Comparison of ENCODE assay signal across 8 mouse cellular contexts in the genomic region with DNA sequence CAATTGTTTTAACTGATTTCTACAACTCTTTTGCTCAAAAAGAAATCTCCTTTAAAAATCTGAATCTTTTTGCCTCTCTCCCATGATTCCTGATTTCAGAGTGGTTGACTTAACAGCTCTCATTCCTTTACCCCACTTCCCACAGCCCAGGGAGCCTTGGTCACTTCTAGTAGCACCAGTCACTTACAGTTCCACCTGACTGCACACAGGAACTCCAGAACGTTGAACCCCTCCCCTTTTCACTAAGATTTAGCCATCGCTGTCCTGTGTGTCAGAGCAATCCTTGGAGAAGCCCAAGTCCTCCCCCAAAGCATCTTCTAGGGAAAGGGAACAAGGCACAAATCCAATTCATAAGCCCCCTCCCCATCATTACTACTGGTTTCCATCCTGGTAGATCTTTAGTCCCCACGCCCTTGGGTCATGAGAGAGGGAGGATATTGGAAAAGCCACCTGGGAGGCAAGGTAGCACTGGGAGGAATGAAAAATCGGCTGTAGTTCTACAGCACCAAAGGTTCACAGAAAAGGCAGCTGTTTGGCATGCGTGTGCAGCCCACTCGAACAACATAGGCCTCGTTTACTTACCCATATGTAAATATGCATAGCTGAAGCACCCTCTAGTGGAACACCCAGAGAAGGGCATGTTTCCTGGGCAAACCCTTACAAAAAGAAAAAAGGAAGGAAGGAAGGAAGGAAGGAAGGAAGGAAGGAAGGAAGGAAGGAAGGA.
DNase-seq lines count a peak whose midpoint lies in the region; ATAC-seq lines count a peak whose summit lies in the region.

No protein-coding gene starts in this region.

- WGBS in neural tube, embryonic 15.5 days, result 33% methylated on average over 7 of the region's 7 CpGs
- WGBS in forebrain, embryonic 12.5 days, result 38% methylated on average over 7 of the region's 7 CpGs

- no peak overlapping the region for H3K4me3 ChIP-seq in neural tube, embryonic 15.5 days (replicated peaks)
- no peak overlapping the region for H3K4me3 ChIP-seq in forebrain, embryonic 12.5 days (replicated peaks)

- peak; percentile 19 for DNase-seq in adrenal gland, postnatal 10 days
- no peak for DNase-seq in adrenal gland, adult 8-10 months
- peak; percentile 28 for DNase-seq in neural tube, embryonic 10.5 days (ENCODE audit: extremely low spot score, low spot score)
- DNase-seq in kidney, postnatal 4 days, result peak; percentile 42 to 61
- DNase-seq in retina, postnatal 7 days (ENCODE audit: low read depth, low spot score), result peak; percentile 20
- no peak for DNase-seq in thymus, postnatal 36 days

- no peaks in the 10 kb centered on the region for H3K27me3 ChIP-seq in neural tube, embryonic 15.5 days (replicated peaks)
- H3K27me3 ChIP-seq in forebrain, embryonic 12.5 days, result no peaks in the 10 kb centered on the region

- no peak overlapping the region for H3K4me2 ChIP-seq in neural tube, embryonic 15.5 days
- H3K4me2 ChIP-seq in forebrain, embryonic 12.5 days, result no peak overlapping the region

- no peaks in the 10 kb centered on the region for H3K4me1 ChIP-seq in neural tube, embryonic 15.5 days
- H3K4me1 ChIP-seq in forebrain, embryonic 12.5 days, result no peaks in the 10 kb centered on the region; the same call in none of the 2 replicates

- ATAC-seq in neural tube, embryonic 15.5 days (ENCODE audit: low FRiP score), result no peak; the same call in 1 of the 2 replicates
- peak; percentile 27; the same call in 1 of the 2 replicates for ATAC-seq in forebrain, embryonic 12.5 days (ENCODE audit: low FRiP score)

- no peak overlapping the region for H3K27ac ChIP-seq in neural tube, embryonic 15.5 days (replicated peaks)
- H3K27ac ChIP-seq in forebrain, embryonic 12.5 days, result no peak overlapping the region

- H3K36me3 ChIP-seq in neural tube, embryonic 15.5 days, result no peaks in the 10 kb centered on the region
- no peaks in the 10 kb centered on the region for H3K36me3 ChIP-seq in forebrain, embryonic 12.5 days (replicated peaks)

- no peaks in the 10 kb centered on the region for H3K9me3 ChIP-seq in neural tube, embryonic 15.5 days (replicated peaks)
- H3K9me3 ChIP-seq in forebrain, embryonic 12.5 days, result no peaks in the 10 kb centered on the region

- H3K9ac ChIP-seq in neural tube, embryonic 15.5 days (replicated peaks), result no peak overlapping the region
- no peak overlapping the region for H3K9ac ChIP-seq in forebrain, embryonic 12.5 days

Comparison
In these comparisons a context has a peak if more than half of its experiments do, and no peak if none do; other contexts are left out.
1. DNase-seq: peak in adrenal gland, postnatal 10 days (single experiment), neural tube, embryonic 10.5 days (single experiment), kidney, postnatal 4 days (2 of 2) and retina, postnatal 7 days (single experiment); none in adrenal gland, adult 8-10 months (single experiment) and thymus, postnatal 36 days (0 of 2).